Mouse (Mus musculus) activated CD4-positive, CD25-positive, alpha-beta regulatory T cell, adult 4 months (primary cell): ENCODE measurements around the gene 1700037H04Rik. TPM values are rescaled to one million over a fixed set of nuclear protein-coding genes. Genes with fewer than 3 reads are reported as not detected.

Experiments
- ATAC-seq: one replicate; pipeline ENCODE4 v1.8.0; 2017
- polyA plus RNA-seq, 2 experiments: library from polyadenylated mRNA; unstranded; fragments of 100-300 nt; shearing (Covaris generic); gene quantifications; one replicate each; pipeline ENCODE4 v1.2.1; 2017

Gene 1700037H04Rik
- polyA plus RNA-seq, 2 experiments from 2014 or later: 37.7 to 47.8 TPM

DNA sequence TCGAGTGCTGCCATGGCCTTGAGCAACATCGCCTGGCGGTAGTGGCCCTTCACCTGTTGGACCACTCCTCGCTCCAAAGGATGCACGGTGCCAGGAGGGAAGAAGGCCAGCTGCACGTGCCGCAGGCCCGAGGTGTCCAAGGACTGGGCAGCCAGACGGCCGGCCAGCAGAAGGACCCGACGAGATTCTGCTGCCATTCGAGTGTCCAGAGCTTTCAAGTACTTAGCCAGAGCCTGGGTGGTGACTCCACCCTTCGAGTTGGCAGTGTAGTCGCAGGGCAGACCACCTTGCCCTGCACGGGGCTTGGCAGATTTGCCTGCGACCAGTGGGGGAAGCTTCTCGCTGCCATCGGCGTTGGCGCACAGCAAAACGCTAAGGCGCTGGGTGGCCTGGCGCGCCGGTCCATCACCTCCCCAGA, 19.0 kb upstream of the 1700037H04Rik start:
- ATAC-seq: no peak

- ATAC-seq: no peak
Observed at GRCm38 (mm10) chr2:131177932-131178331, 18.1 kb upstream of the 1700037H04Rik start.

DNA sequence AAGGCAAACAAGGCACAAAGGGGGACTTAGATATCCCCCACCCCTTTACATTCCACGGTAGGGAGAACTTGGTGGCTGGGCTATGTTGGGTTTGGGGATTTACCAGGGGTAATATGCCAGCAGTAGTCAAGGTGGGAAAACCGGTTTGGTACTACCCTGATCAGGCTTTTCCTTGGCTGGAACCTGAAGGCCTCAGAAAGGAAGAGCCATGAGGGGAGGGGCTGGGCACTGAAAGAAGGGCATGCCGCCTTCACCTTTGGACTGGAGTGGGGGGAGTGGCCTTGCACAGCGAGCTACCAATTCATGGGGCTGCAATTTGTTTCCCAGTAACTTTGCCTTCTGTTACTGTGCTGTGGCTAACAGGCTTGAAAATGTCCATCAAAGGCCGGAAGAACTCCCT, 16.6 kb upstream of the 1700037H04Rik start:
- no peak for ATAC-seq

GRCm38 (mm10) chr2:131175945-131176309, 16.0 kb upstream of the 1700037H04Rik start:
- ATAC-seq: no peak

DNA sequence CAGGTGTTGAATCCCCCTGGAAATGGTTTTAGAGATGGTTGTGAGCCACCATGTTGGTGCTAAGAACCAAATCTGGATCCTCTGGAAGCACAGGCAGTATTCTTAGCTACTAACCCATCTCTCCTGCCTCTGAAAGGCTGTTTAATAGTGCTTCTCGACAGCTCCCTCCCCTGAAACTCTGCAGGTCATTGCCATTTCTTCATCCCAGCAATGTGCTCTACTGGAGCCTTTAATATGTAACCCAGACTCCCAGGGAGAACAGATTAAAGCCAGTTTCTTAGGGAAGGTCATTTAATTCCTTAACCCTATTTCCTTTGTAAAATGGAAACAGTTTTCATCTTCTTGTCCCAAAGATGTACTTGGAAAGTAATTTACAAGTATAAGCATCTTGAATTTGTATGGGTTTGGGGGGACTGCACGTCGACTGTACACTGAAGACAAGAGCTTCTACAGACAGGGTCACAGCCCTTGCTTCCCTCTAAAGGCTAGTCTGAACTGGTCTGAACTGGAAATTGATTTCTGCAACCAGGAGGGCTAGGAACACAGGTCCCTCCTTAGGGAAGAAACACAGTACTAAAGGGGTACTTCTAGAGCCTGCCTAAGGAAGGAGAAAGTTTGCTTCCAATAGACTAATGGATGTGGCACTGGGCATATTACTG, 15.5 kb upstream of the 1700037H04Rik start:
- ATAC-seq: no peak

- ATAC-seq: peak; percentile 92
Observed at GRCm38 (mm10) chr2:131174700-131175099, 14.8 kb upstream of the 1700037H04Rik start.

DNA sequence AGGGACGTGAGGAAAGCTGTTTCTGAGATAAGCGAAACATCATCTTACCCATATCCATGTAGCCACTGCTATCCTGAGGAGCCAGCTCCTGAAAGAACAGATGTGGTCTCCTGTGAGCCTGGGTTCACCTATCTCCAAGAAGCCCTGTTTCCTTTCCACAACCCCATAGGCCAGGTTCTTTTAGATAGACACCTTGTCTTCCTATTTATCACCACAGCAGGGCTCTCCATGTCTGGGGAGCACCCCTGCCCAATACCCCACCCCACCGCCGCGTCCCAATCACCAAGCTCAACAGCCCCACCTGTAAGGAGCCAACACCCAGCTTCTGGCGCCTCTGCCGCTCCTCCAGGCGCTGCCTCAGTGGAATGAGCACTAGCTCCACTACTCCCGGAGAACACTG, 12.4 kb upstream of the 1700037H04Rik start:
- no peak for ATAC-seq

DNA sequence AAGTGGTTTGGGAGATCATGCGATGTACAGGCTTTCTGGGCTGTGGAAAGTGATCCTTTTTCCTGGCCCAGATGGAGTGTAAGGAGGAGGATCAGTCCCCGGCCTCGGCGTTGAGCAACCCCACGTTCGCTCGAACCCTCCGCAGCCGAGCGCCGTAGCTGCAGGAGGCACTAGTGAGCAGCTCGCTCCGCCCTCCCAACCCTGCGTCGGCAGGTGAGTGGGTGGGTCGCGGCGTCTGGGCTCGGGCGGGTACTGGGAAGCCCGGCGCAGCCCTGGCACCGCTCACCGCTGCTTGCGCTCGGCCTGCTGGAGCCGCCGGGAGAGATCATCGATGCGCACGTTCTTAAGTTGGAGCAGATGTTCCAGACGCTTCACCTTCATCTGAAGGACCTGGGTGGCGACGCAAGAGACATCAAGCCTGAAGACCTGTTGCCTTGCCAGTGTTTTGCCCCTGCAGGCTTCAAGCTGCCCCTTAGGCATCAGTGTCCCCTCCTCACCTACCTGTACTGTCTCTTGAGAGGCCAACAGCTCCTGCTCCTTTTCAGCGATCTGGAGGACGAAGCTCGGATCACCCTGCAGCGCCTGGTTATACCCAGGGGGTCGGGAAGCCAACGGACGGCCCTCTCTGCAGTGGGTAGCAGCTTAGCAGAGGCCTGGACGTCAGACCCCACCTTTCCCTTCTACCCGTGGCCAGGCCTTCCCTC, 11.7 kb upstream of the 1700037H04Rik start:
- no peak for ATAC-seq

DNA sequence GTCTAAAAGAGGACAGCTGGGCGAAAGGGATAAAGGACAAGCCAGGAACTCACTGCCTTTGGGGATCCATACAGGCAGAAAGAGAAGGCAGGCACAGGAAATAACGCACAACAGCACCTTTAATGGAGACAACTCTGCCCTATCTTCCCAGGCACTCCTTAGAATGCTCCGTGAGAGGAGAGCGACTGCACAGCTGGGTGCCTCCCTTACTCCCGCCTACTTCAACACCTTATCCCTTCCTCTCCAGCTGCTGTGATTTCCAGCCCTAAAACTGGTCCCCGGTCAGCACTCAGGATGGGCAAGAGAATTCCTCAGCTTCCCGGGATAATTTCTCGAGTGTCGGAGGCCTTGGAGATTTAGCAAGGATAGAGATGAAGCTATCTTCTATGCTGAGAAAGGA, 11.1 kb upstream of the 1700037H04Rik start:
- no peak for ATAC-seq

- no peak for ATAC-seq
Observed at GRCm38 (mm10) chr2:131168914-131169313, 9.0 kb upstream of the 1700037H04Rik start.

GRCm38 (mm10) chr2:131167984-131168383, 8.1 kb upstream of the 1700037H04Rik start:
- ATAC-seq: no peak

- ATAC-seq: no peak
Observed at GRCm38 (mm10) chr2:131166172-131166571, 6.3 kb upstream of the 1700037H04Rik start.

DNA sequence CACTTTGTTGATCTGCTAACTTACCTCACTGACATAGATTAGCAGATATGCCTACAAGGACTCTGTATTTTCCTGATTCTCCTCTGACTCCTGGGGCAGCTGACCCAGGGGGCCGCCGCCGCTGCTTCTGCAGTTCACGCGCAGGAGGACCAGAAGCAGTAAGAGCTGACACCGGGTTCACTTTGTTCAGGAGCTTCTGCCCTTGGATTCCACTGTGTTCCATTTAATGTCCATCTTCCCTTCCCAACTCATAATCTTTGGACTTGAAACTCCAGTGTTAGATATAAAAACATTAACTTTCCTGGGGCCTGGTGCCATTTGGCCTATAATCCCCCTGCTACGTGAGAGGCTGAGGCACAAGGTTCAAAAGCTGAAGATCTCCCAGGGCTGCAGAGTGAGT, 4.0 kb upstream of the 1700037H04Rik start:
- ATAC-seq: no peak

DNA sequence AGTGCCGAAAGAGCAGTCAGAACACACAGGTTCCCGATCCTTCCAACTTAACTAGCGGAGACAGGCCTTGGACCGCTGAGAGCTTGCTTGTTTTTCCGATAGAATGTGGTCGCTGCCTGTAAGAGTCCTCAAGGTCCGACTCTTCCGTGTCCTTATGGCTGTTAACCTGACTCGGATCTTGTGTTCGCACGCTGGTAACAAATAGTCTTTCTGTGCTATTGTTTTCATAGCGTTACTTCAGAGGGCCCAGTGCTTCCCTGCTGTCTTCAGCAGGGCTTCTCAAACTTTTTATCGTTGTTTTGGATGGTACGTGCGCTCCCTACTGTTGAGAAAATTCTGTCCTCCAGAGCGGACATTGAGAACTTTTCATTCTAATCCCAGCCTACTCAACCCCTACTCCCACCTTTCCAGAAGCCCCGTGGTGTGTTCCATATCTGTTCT, 810 bp upstream of the 1700037H04Rik start:
- no peak for ATAC-seq

DNA sequence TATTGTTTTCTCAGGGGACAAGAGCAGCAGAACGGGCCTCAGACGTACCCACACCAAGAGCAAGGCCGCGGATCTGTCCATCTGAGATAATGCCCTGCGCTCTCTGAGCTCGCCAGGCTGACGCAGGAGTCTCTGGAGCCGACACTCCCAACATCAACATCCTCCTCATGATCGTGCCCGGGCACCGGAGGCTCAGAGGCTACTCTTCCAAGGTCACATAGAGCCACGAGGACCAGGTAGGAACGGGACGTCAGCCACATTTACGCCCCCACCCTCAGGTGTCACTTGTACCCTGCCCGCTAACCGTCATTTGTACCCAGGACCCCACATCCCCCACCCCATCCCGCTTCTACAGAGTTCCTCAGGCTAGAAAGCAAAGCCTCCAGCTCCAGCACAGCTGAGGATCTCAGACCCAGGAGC, 380 bp downstream of the 1700037H04Rik start:
- peak; percentile 25 for ATAC-seq

DNA sequence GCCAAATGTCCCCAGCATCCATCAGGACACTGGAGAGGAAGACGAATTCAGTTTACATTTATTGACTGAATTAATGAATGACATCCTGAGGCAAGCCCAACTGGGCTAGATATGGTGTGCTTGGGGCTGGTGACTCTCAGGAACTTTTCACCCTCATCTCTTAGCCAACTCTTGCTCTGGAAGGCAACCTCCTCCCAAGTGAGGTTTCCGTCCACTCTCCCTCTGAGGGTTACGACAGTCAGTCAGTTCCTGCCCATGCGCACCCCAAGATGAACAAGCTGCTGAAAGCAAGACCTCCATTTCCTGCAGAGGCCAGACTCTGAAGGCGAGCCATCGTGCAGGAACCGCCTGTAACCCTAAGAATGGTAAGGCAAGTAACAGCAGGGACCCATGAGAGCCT, 2.9 kb downstream of the 1700037H04Rik start:
- ATAC-seq: no peak

GRCm38 (mm10) chr2:131154036-131154435, 5.8 kb downstream of the 1700037H04Rik start:
- no peak for ATAC-seq

DNA sequence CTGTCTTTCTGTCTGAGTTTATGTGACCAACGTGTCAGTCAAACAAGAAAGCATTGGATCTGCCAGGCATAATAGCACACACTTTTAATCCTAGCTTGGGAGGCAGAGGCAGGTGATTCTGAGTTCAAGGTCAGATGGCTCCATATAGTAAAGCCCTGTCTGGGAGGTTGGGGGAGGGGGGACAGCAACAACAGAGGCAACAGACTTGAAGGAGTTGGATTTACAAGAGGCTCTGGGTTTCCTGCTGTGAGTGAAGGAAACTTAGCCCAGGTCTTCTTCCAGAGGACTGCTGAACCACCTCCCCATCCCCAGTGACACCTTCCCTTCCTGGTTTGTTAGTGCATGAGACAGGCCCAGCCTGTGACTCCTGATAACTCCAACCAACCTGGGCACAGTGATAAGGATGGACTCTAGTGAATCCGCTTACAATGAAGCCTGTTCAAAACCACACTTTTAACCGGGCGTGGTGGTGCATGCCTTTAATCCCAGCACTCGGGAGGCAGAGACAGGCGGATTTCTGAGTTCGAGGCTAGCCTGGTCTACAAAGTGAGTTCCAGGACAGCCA, 7.6 kb downstream of the 1700037H04Rik start:
- no peak for ATAC-seq

DNA sequence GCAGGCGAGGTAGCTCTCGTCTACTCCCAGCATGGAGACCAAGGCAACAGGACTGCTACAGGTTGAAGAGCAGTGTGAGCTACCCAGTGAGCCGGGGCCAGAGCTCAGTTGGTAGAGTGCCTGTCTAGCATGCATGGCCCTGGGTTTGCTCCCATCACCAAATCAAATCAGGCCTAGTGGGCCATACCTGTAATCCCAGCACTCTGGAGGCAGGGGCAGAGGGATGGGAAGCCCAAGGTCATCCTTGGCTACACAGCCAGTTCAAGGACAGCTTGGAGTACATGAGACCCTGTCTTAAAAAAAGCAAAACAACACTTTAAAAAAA, 10.7 kb downstream of the 1700037H04Rik start:
- ATAC-seq: no peak

- ATAC-seq: no peak
Observed at GRCm38 (mm10) chr2:131148353-131149253, 11.3 kb downstream of the 1700037H04Rik start.

- ATAC-seq: no peak
Observed at GRCm38 (mm10) chr2:131147043-131147365, 12.9 kb downstream of the 1700037H04Rik start.

GRCm38 (mm10) chr2:131146193-131147042, 13.5 kb downstream of the 1700037H04Rik start:
- ATAC-seq: no peak
